Mouse (Mus musculus) thymus, adult 2 months (tissue): Measurements from ENCODE around the gene Lzts2.

Experiments used
- CTCF ChIP-seq: fragments of 200-500 bp; IDR thresholded peaks from 2 replicates; pipeline ENCODE4 v1.5.1; 2012; ENCODE audit warnings: mild to moderate bottlenecking, control low read depth, low read length, moderate library complexity, borderline replicate concordance; ENCODE audit not compliant: control insufficient read depth, poor library complexity, insufficient read depth; ENCODE audit errors: extremely low read depth
- POLR2A ChIP-seq: fragments of 200-500 bp; IDR thresholded peaks from 2 replicates; pipeline ENCODE4 v1.6.1; 2012; ENCODE audit warnings: mild to moderate bottlenecking, low read length, control low read depth, moderate library complexity; ENCODE audit not compliant: control insufficient read depth, poor library complexity, insufficient read depth; ENCODE audit errors: extremely low read depth

DNA sequence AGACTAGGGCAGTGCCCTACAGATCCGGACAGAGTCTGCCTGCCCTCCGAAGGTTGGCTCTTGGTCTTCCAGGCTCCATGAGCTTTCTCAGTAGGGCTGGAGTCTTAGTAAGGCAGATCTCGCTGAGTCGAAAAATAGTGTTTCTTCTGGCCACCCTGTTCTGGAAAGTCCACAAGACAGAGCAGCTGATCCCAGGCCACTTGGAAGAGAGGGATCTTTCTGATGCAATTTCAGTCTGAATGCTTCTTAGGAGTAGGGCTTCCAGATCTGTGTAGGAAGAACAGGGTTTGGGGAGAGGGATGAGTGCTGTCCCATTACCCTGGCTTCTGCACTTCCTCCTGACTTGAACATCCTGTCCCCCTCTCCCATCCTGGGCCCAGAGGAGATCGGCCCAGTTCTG is 31.4 kb downstream of the Lzts2 start, which contains the start of gene Pdzd7:
- TF ChIP-seq CTCF = no peak
- no peak for TF ChIP-seq POLR2A
